Mouse (Mus musculus) E14TG2a.4 (cell line): Measurements from ENCODE around the gene Tspoap1.

Source experiments
- H3K27me3 ChIP-seq: 2 replicates; pipeline ENCODE4 v1.6.1; 2014; ENCODE audit warnings: low read length, control low read depth; ENCODE audit not compliant: insufficient read depth
- H3K36me3 ChIP-seq: 2 replicates; pipeline ENCODE4 v1.6.1; 2014; ENCODE audit warnings: low read length, control low read depth; ENCODE audit not compliant: insufficient read depth
- H3K4me1 ChIP-seq: replicated peaks from 2 replicates; pipeline ENCODE4 v1.6.1; 2014; ENCODE audit warnings: low read depth, low read length, control low read depth
- H3K4me3 ChIP-seq: replicated peaks from 2 replicates; pipeline ENCODE4 v1.5.1; 2014; ENCODE audit warnings: mild to moderate bottlenecking, low read length
- H3K9me3 ChIP-seq: 2 replicates; pipeline ENCODE4 v1.6.1; 2014; ENCODE audit warnings: low read length, control low read depth
- CTCF ChIP-seq: conservative IDR thresholded peaks from 2 replicates; pipeline ENCODE4 v1.5.1; 2014; ENCODE audit warnings: low read length
- NANOG ChIP-seq: IDR thresholded peaks from 2 replicates; pipeline ENCODE4 v1.6.1; 2014; ENCODE audit warnings: borderline replicate concordance, low read length, mixed read lengths
- POU5F1 ChIP-seq: IDR thresholded peaks from 2 replicates; pipeline ENCODE4 v1.6.1; 2014; ENCODE audit warnings: low read length, borderline replicate concordance

Tspoap1 gene

GRCm38 (mm10) chr11:87761806-87762701 is 1.7 kb downstream of the Tspoap1 start:
- H3K4me1 ChIP-seq, result peaks cover 43% of the 10 kb centered on the region
- TF ChIP-seq CTCF (no peak), POU5F1 (no peak), NANOG (no peak)
- H3K9me3 ChIP-seq, result no peaks in the 10 kb centered on the region

DNA sequence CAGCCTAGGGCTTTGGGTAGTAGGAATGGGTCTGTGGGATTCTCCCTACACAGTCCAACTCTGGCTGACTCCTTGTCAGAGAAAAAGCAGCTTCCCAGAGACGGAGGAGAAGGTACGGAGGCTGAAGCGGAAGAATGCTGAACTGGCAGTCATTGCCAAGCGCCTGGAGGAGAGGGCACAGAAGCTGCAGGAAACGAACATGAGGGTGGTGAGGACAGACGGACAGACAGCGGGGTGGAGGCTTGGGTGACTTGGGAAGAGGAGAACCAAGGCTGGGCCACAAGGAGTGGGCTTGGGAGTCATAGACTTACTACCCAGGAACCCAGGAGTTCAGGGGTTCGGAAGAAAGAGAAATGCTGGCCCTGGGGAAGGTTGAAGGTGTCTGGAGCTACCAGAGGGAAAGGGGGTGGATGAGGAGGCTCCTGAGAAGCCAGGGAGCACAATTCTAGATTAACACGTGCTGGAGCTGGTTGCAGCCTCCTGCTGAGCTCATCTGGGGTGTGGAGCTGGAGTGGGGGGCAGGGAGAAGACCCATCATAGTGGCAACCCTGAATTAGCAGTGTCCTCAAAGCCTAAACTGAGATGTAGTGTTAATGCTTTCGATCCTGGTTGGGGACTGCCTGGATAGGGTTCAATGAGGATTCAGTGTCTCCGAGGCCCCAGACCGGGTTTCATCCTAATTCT is 2.5 kb downstream of the Tspoap1 start:
- Histone ChIP-seq H3K36me3 (no peaks in the 10 kb centered on the region), H3K4me1 (peaks cover 40% of the 10 kb centered on the region), H3K27me3 (peaks cover 80% of the 10 kb centered on the region), H3K4me3 (peak overlapping the region; percentile 81), H3K9me3 (no peaks in the 10 kb centered on the region)
- TF ChIP-seq NANOG (no peak), POU5F1 (no peak), CTCF (no peak)

More at GRCm38 (mm10) chr11:87761806-87762701, 1.7 kb downstream of the Tspoap1 start:
- Histone ChIP-seq H3K36me3 (no peaks in the 10 kb centered on the region), H3K27me3 (peaks cover 72% of the 10 kb centered on the region), H3K4me3 (no peak overlapping the region)

GRCm38 (mm10) chr11:87763511-87763987 is 3.2 kb downstream of the Tspoap1 start:
- H3K36me3 ChIP-seq, result no peaks in the 10 kb centered on the region
- H3K9me3 ChIP-seq, result no peaks in the 10 kb centered on the region
- H3K4me1 ChIP-seq, result peaks cover 40% of the 10 kb centered on the region
- H3K4me3 ChIP-seq, result peak overlapping the region; percentile 81
- H3K27me3 ChIP-seq, result peaks cover 87% of the 10 kb centered on the region
- TF ChIP-seq POU5F1 (no peak), CTCF (no peak), NANOG (no peak)

- Histone ChIP-seq H3K4me3 (peak overlapping the region; percentile 81), H3K27me3 (peaks cover 89% of the 10 kb centered on the region), H3K9me3 (no peaks in the 10 kb centered on the region), H3K36me3 (no peaks in the 10 kb centered on the region), H3K4me1 (peaks cover 40% of the 10 kb centered on the region)
- no peak for TF ChIP-seq NANOG
Measured at GRCm38 (mm10) chr11:87763988-87764876, 3.9 kb downstream of the Tspoap1 start.

DNA sequence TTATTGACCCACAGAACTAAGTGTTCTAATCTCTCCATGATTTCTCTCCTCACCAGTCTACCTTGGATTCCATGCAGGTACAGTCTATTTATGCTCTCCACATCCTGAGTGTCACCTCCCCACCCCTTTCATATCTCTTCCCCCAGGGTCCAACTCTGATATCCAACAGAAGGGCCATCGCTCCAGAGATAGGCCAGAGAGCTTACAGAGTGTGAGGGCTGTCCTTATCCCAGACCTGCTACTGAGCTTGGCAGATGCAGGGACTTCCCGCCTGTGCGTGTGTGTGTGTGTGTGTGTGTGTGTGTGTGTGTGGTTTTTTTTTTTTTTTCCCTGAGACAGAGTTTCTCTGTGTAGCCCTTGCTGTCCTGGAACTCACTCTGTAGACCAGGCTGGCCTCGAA is 8.4 kb downstream of the Tspoap1 start:
- no peaks in the 10 kb centered on the region for H3K36me3 ChIP-seq
- TF ChIP-seq NANOG (no peak), CTCF (no peak), POU5F1 (no peak)
- peaks cover 50% of the 10 kb centered on the region for H3K27me3 ChIP-seq
- H3K4me1 ChIP-seq, result peaks cover 18% of the 10 kb centered on the region
- H3K9me3 ChIP-seq, result no peaks in the 10 kb centered on the region
- no peak overlapping the region for H3K4me3 ChIP-seq

GRCm38 (mm10) chr11:87770989-87771388 is 10.6 kb downstream of the Tspoap1 start:
- H3K36me3 ChIP-seq, result no peaks in the 10 kb centered on the region
- no peaks in the 10 kb centered on the region for H3K9me3 ChIP-seq
- H3K4me3 ChIP-seq, result no peak overlapping the region
- H3K27me3 ChIP-seq, result peaks cover 39% of the 10 kb centered on the region
- H3K4me1 ChIP-seq, result peaks cover 10% of the 10 kb centered on the region; the same call in 1 of the 2 replicates
- TF ChIP-seq CTCF, result peak; percentile 89
- no peak for TF ChIP-seq NANOG

- H3K9me3 ChIP-seq, result no peaks in the 10 kb centered on the region
- no peak for TF ChIP-seq POU5F1
- TF ChIP-seq NANOG, result no peak
- TF ChIP-seq CTCF, result no peak
- no peaks in the 10 kb centered on the region for H3K36me3 ChIP-seq
Measured at GRCm38 (mm10) chr11:87772354-87772753, 12.0 kb downstream of the Tspoap1 start.

DNA sequence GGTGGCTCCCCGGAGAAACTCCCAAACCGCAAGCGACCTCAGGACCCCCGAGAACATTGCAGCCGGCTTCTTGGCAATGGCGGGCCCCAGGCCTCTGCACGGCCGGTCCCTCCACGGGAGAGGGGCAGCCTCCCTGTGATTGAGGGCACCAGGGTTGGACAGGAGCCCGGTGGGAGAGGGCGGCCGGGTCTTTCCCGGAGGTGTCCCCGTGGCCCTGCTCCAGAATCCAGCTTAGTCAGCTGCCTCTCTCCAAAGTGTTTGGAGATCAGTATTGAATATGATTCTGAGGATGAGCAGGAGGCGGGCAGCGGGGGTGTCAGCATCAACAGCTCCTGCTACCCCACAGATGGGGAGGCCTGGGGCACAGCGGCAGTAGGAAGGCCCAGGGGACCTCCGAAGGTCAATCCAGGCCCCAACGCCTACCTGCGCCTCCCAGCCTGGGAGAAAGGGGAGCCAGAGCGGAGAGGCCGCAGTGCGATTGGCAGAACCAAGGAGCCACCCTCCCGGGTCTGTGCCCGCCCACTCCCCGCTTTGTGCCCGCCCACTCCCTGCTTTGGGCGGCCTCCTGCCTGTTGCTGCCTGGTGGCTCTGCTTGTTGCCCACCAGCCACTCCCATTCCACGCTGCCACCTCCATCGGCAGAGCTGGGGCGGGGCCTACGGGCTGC is 17.9 kb downstream of the Tspoap1 start:
- peak overlapping the region; percentile 75 for H3K4me3 ChIP-seq
- no peak for TF ChIP-seq NANOG
- no peak for TF ChIP-seq POU5F1
- TF ChIP-seq CTCF, result no peak
- peaks cover 33% of the 10 kb centered on the region for H3K4me1 ChIP-seq
- no peaks in the 10 kb centered on the region for H3K36me3 ChIP-seq
- H3K27me3 ChIP-seq, result peaks cover 70% of the 10 kb centered on the region
- no peaks in the 10 kb centered on the region for H3K9me3 ChIP-seq

More at GRCm38 (mm10) chr11:87772354-87772753, 12.0 kb downstream of the Tspoap1 start:
- no peak overlapping the region for H3K4me3 ChIP-seq
- H3K27me3 ChIP-seq, result peaks cover 39% of the 10 kb centered on the region
- H3K4me1 ChIP-seq, result peaks cover 8% of the 10 kb centered on the region
